Mouse (Mus musculus) left cerebral cortex, postnatal 4 days (tissue): ENCODE data around the gene Cfap161. TPM values are rescaled to one million over a fixed set of nuclear protein-coding genes. Genes with fewer than 3 reads are reported as not detected.

Source experiments
- DNase-seq: peaks from one replicate; pipeline ENCODE4 v3.0.0-alpha.2; 2022
- intact Hi-C: fragments of 180-260 bp; cut with DNase I; formaldehyde crosslinking; loops from one replicate; pipeline ENCODE4 v1.15.1; 2025
- total RNA-seq, 2 experiments: library from RNA; stranded (reverse); gene quantifications; 2 replicates each; pipeline ENCODE4 v1.2.3; 2021

Cfap161 gene
- total RNA-seq, 2 experiments from 2014 or later: 1.0 to 1.1 TPM

DNA sequence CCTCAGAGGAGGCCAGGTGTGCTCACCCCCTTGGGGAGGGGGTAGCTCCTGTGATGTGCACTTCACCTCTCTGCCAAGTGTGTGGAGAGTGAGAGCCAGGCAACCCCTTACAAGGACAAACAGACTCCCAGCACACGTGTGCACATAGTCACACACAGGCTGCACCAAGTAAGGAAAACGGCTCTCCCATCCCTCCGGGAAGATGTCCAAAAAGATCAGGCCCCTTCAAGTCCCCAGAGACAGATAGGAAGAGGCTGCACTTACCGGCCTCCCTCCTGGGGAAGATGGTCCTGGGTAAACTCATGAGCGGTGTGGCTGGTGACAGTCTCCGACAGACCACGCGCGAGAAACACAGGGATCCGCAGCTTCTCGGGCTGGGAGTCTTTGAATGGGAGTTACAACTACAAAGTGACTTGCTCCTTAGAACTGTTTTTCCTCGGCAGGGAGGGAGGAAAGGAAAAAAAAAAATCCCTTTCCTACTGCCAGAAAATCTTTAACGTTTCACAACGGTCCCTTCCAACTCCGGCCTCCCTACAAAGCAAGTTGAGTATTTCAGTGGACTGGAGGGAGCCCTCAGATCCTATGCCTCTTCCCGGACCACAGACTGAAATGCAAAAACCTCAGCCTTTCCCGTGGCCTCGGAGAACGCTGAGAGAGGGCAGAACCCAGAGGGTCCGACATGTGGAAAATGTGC is 49.1 kb downstream of the Cfap161 start, which contains the start of gene Il16:
TSS of gene Il16 (minus strand) at position 314 of the 694 bp plus-strand sequence.
- DNase-seq: no peak
- intact Hi-C loops: no loop called here

DNA sequence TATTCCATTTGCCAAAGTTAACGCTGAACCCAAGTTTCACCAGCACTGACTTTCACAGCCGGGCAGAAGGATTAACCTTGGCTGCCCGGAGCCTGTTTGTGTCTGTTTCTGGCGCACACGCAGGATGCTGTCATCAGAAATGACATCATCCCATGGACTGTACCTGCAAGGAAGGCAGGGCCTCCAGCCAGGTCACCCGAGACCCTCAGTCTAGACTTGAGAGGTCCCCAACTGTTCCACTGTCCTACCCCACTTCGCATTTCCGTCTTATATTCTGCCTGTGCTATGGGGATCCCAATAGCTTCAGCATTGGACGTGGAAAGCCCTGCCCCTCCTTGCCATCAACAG is 49.6 kb downstream of the Cfap161 start:
- intact Hi-C loops: no loop called here

DNA sequence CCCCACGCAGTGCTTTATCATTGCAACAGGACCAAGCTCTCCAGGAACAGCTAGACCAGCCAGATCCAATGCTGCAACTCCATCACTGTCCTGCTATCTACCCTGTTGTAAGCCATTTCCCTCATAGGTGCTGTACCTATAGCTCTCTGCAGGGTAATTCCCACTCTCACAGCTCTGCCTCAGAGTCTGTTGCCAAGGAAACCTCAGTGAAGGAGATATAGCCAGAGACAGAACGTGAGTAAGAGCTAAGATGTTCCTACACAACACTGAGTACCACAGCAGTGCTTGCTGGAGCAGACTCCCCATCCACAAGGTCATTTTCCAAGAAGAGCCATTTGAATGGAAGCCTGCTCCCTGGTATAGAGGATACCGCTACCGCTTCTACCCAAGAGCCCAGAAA is 50.4 kb downstream of the Cfap161 start:
- intact Hi-C loops: no loop called here
- DNase-seq: no peak

More for the DNA sequence above, 49.6 kb downstream of the Cfap161 start:
- DNase-seq: no peak

DNA sequence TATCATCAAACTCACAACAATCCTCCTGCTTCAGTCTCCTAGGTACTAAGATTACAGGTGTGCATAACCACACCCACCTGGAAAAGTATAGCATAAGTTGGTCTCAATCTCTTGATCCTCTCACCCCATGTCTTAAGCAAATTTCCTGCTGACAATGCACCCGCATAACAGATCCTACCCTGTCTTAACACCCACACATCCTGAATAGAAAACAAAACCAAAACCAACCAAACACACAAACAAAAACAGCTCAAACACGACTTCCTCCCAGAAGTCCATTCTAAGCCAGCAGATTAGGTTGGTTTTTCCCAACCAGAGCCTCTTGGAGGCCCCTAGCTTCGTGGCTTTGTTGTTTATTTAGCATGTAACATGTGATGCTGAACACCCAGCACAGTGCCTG is 52.0 kb downstream of the Cfap161 start:
- no peak for DNase-seq
- intact Hi-C loops: no loop called here

DNA sequence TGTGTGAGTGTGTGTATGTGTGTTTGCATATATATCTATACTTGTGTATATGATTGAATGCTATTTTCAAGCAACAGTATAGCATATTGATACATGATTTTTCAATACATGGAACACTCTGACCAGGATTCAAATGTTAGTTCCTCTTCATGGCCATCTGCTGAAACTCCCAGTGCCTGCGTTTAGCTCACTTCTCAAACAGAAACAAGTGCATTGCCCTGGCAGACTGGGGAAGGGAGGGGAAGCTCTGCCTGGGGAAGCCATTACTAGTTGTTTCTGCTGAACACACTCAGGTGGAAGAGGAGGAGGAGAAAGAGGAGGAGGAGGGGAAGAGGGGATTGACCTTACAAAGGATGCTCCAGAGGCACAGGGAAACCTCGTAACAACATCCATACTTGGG is 52.7 kb downstream of the Cfap161 start:
- no peak for DNase-seq

DNA sequence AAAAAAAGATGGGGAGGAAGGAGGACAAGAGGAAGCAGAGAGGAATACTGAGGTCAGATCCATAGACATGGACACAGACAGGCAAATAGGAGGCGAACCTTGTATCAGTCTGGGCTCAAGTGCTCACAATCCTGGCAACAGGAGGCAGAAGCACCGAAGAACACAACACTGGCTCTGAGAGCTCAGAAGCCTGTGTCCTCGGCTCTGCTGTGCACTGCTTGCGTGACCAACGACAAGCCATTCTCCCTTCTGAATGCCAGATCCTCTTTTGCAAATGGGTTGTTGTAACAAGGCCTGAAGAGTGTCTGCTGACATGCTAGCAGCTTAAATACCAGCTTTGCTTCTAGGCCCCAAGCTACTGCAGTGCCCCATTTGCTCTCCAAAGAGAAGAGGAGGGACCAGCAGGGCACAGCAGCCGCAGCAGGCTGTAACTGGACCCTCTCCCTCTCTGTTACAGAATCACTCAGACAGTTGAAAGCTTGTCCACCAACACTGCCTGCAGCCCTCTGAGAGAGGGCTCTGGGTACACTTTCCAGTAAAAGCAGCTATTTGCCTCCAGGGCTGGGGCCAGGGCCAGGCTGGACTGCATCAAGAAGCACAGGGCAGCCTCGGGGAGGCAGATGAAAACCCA is 54.9 kb downstream of the Cfap161 start:
- DNase-seq: no peak
- intact Hi-C loops: no loop called here

More for the DNA sequence above, 52.7 kb downstream of the Cfap161 start:
- intact Hi-C loops: no loop called here

DNA sequence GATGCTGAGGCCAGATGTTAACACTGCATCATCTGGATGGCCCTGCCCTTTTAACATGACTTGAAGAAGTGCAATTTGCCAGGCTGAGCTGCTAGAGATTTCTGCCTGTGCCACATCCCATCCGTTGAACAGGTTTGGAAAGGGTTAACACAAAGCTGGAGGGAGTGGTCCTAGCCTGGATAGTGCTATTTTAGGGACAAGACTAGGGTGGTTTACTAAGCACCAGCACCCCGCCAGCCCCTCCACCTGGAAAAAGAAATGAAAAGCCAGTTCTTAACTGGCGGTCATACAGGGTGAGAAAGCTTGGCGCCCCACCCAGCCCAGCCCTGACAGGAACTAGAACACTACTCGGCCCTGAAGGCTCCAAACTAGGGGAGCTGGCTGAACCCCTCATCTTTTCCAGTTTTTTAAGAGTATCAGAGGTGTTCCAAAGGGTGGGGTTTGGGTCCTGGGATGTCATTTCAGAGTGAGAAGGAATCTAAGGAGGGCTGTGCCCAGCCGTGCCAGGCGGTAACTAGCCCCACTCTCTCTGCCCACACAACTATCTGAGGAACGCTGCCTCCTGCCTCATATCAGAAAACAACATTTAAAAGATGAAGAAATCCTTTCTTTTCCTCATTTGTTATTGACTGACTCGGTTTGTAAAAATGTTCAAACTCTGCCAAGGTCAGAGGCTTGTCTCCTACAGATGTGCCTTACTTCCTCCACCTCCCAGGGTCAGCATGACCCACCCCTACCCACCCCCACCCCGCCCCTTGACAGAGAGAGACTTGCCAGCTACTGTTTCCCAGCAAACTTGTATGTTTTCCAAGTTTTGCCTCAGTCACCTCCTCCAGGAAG is 55.8 kb downstream of the Cfap161 start:
- intact Hi-C loops: no loop called here
- DNase-seq: no peak

DNA sequence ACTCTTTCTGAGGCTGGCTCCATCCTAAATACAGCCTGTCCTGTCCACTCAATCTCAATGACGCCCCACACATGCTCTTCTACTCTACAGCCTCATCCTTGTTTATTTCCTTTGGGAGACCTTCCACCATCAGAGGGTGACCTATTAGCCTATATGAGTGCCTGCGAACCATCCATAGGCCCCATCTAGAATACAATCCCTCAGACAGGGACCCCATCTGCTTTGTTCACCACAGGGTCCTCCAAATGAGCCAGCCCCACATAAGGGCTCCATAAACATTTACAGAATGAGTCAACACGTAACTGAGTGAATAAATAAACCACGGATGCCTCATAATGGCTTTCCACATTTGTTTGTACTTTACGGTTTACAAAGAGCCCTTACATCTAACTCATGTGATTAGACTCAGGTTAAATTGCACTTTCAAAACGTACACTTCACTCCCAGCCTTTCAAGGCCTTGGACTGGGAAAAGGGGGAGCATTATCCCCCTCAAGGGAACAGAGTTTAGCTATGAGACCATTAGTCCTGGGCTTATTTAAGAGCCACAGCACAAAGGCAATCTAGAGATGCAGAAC is 56.7 kb downstream of the Cfap161 start:
- intact Hi-C loops: no loop called here
- DNase-seq: no peak

DNA sequence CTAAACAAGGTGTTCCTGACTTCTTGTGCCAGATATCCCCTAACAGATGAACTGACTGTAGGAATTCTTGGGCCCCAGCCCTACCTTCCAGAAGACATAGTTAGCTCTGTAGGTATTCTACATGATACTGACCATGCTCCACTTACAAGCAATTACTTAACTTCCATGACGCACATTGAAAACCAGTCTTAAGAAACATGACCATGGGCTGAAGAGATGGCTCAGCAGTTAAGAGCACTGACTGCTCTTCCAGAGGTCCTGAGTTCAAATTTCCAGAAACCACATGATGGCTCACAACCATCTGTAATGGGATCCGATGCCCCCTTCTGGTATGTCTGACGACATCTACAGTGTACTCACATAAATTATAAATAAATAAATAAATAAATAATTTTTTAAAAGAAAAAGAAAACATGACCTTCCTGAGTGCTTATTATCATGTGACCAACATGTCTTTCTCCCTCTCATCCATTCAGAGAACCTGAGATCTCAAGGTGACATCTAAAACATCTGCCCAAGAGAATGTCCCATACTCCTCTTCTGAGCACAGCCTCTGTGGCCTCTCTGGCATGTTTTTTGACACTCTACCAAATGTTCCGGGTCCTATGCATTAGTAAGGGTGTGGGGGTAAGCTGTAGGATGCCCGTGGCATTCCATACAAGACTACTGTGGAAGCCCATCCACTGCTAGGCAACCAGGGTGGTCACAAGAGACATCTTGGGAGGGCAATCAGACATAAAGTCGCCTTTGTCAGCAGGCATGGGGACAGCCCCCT is 58.2 kb downstream of the Cfap161 start:
- intact Hi-C loops: no loop called here
- DNase-seq: no peak

DNA sequence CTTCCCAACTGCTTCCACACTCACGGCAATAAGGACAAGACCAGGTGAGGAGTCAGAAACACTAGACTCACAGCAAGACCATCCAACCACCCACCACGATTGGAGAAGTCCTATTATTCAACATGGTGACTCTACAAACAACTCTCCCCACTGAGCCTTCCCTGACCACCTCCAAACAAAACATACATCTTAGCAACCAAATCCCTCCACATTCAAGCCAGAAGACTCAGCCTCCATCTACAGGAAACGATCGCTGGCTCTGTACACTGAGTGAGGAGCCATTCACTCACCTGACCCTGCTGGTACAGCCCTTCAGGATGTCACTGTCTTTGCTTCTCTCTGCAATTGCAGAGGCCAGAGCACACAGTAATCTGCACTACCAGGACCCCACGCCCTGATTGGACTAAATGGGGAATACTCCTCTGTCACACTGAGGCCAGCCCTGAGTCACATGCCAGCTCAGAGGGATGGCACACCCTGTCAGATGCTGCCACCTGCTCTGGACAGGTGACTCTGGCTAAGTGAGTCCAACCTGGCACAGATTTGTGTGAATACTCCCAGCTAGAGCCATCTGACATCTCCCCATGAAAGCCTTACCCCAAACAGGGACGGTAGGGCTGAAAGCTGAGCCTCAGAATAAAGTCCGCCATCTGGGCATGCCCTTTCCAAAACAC is 59.4 kb downstream of the Cfap161 start:
- peak; percentile 44 for DNase-seq
- intact Hi-C loops: no loop called here

DNA sequence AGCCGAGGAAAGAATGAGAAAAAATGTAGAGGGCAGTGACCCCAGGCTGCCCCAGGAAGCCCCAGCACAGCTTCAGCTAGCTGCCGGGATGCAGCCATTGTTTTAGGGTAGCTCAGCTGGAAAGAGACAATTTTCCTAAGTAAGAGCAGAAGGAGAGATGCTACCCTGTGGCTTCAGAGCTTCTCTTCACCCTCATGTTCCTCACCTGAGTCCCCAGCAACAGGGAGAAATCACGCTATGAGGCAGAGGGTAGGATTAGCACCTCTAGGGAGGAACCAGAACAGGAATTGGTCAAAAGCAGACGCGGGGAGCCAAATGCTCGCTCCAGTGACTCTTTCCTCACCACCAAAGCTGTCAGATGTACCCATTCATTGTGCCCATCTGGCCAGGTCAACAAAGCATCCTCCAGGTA is 60.0 kb downstream of the Cfap161 start:
- DNase-seq: no peak
- intact Hi-C loops: no loop called here

DNA sequence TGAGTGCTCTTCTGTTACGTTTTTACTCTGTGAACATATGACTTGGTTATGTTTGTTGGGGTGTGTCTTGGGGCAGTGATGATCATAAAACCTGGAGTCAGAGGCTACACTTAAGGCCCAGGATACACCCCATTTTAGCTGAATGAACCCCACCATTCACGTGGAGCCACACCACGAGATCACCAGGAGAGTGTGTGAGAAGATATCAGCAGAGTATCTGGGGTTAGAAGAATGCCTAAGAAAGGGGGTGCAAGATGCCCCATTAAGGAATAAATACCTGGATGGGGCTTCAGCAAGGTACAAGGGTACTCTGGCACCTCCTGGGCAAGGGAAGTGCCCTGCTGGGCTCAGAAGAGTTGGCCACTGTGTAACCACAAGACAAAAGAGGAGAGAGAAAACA is 60.4 kb downstream of the Cfap161 start:
- intact Hi-C loops: no loop called here
- DNase-seq: no peak

DNA sequence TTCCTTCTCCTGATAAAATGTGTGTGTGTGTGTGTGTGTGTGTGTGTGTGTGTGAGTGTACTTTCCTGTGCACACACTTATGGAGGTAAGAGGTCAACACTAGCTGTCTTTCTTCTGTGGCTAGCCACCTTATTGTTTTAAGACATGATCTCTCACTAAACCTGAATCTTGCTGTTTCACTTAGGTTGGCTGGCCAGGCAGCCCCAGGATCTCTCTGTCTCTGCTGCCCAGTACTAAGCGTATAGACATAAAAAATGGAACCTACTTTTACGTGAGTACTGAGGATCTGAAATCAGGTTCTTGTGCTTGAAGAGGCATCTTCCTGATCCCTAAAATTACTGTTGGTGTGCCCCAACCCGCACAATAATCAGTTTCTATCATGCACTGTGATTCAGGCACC is 61.9 kb downstream of the Cfap161 start:
- no peak for DNase-seq
- intact Hi-C loops: no loop called here

DNA sequence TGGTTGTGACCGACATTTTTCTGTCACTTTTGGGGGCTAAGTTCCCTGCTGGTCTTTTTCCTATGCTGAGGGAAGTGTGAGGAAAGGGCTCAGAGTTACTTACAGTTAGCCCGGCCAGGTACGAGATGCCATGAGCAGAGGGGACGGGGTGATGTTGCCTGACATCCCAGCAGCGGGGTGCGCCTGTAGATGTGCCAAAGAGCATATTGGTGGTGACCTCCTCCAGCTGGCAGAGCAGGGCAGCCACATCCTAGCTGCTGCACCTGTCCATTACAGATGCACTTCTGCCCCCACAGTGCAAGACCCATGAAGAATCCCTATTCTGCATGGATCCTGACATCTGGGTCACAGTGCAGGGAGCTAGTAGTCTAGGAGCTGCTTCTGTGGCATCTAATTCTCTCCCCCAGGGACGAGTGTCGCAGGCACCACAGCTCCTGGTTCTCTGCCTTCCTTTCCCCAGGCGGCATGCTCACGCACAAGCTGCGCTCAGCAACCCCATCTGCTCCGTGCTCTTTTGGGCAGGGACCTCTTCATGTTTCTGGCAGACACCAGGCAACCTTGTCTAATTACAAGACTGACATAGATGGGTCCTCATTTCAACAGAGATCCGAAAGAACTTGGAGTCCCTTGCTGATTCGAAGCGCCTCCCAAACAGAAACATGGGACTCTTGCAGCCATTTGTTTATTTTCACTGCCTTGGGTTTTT is 62.6 kb downstream of the Cfap161 start:
- peak; percentile 62 for DNase-seq
- intact Hi-C loops: no loop called here

DNA sequence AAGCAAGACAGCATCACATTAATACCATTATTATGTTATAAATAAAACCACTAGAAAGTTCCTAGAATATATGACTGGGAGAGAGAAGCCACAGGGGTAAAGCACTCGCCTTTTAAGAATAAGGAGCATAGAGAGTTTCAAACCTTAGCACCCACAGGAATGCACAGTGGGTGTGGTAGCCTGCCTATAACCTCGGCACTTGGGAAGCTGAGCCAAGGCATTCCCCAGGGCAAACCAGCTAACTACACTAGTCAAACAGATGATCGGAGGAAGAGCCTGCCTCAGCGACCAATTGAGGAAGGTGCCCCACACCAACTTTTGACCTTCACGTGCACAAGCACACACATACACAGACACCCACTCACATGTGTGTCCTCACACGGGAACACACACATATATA is 63.4 kb downstream of the Cfap161 start:
- intact Hi-C loops: no loop called here
- DNase-seq: no peak

DNA sequence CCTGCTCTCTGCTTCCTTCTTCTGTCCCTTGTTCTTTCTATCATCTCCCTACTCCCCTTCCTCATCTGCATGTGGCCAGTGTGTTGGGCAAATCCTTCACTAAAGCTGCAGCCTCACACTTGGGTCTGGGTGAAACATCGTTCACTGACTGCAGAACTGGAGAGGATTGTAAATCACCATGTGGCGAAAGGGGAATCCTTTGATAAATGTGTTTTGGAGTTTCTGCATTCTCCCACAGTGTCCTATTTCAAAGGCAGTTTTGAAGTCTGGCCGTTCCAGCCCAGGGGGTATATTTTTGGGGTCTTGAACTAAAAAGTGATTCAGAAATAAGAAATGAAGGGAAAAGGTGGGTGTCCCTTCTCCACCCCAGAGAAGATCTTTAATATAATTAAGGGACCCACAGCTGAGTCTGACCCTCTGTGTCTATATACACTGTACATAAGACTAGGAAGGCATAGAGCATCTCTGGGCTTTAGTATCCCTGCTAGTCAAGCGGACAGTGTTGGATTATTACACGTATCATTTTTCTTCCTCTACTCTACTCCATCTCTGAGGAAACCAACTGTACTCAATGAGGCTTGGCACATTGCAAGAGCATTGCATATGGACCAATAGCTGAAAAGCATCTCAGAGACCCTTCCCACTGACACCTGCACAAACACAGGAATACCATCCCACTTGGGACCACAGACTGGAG is 67.6 kb downstream of the Cfap161 start:
- intact Hi-C loops: no loop called here
- DNase-seq: no peak

DNA sequence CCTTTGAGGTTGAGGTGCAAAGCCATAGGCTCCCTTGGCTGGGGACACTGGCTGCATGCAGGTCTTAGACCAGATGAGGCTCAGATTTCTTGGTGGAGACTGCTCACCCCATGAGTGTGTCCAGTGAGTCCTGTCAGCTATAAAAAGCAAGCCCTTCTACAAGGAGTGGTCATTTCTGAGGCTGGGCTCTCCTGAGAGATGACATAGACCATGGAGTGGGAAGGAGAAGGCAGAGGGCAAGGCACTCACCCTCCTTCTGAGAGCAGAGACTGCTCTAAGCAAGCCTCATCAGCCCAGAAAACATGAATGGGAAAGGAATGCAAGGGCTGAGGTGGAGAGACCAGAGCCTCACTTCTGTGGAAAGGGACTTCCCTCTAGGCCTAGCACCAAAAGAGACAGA is 68.9 kb downstream of the Cfap161 start:
- DNase-seq: no peak
- intact Hi-C loops: no loop called here

DNA sequence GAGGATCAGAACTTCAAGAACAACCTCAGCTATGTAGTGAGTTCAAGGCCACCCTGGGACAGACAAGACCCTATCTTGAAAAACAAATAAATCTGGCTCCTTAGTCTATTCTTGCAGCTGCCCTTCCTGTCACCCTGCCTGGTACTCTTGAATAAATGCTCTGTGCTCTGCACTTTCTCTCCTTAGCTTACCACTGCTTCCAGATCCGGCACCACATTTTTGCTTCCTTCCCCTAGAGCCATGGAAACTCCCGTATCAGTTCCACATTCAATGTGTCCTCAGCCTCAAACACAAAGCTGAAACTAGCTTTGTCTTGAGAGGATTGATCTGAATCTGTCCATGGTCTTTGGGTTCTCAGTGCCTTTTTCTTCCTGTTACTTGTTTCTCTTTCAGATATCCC is 70.1 kb downstream of the Cfap161 start:
- DNase-seq: no peak
- intact Hi-C loops: no loop called here
